Mouse (Mus musculus) myocyte (in vitro differentiated cells): ENCODE results near the gene Gm28168. TPM values are rescaled to one million over a fixed set of nuclear protein-coding genes. Genes with fewer than 3 reads are reported as not detected.
"Not testable (repeated sequence)": the region's sequence is repeated elsewhere in the genome, so short reads cannot be mapped to it uniquely, and the experiment has no call there.

ENCODE experiments used
- H3K27me3 ChIP-seq: one replicate; pipeline ENCODE4 v1.6.1; 2011; ENCODE audit not compliant: control insufficient read depth, insufficient read depth, insufficient read length
- H3K36me3 ChIP-seq: one replicate; pipeline ENCODE4 v1.6.1; 2011; ENCODE audit not compliant: control insufficient read depth, insufficient read depth
- H3K4me2 ChIP-seq: one replicate; pipeline ENCODE4 v1.6.1; 2011; ENCODE audit warnings: low read depth, control low read depth
- H3K4me3 ChIP-seq: one replicate; pipeline ENCODE4 v1.5.1; 2011; ENCODE audit warnings: mild to moderate bottlenecking, control low read depth, moderate library complexity
- H3K79me2 ChIP-seq: one replicate; pipeline ENCODE4 v1.6.1; 2011; ENCODE audit not compliant: control insufficient read depth, insufficient read depth
- H3ac ChIP-seq: one replicate; pipeline ENCODE4 v1.6.1; 2011; ENCODE audit not compliant: control insufficient read depth, insufficient read length
- CEBPB ChIP-seq: IDR thresholded peaks from 2 replicates; pipeline ENCODE4 v1.6.1; 2011; ENCODE audit warnings: mild to moderate bottlenecking, moderate library complexity; ENCODE audit not compliant: poor library complexity, insufficient read depth, severe bottlenecking
- E2F4 ChIP-seq: IDR thresholded peaks from one replicate; pipeline ENCODE4 v1.6.1; 2011; ENCODE audit warnings: mild to moderate bottlenecking, control low read depth, moderate library complexity; ENCODE audit not compliant: insufficient read depth
- MAX ChIP-seq: IDR thresholded peaks from one replicate; pipeline ENCODE4 v1.6.1; 2011; ENCODE audit warnings: low read depth, mild to moderate bottlenecking, control low read depth
- MYOD1 ChIP-seq, 3 experiments: IDR thresholded peaks; one replicate each; pipeline ENCODE4 v1.6.1; 2011; ENCODE audit warnings: control low read depth in 2 of 3, low read depth in 2 of 3, mild to moderate bottlenecking in 2 of 3, moderate library complexity in 1 of 3; ENCODE audit not compliant: insufficient read length in 2 of 3, control insufficient read depth in 1 of 3
- MYOG ChIP-seq, 3 experiments: IDR thresholded peaks; one replicate each; pipeline ENCODE4 v1.6.1; 2011; ENCODE audit warnings: control low read depth in 2 of 3, low read depth in 2 of 3, mild to moderate bottlenecking in 2 of 3; ENCODE audit not compliant: insufficient read length in 2 of 3, control insufficient read depth in 1 of 3, insufficient read depth in 1 of 3
- POLR2A ChIP-seq: IDR thresholded peaks from one replicate; pipeline ENCODE4 v1.6.1; 2011; ENCODE audit warnings: low read depth, mild to moderate bottlenecking, control low read depth, moderate library complexity; ENCODE audit not compliant: insufficient read length
- POLR2AphosphoS2 ChIP-seq: IDR thresholded peaks from one replicate; pipeline ENCODE4 v1.6.1; 2011; ENCODE audit warnings: low read depth, control low read depth; ENCODE audit not compliant: insufficient read length
- REST ChIP-seq: IDR thresholded peaks from one replicate; pipeline ENCODE4 v1.6.1; 2011; ENCODE audit warnings: mild to moderate bottlenecking, control low read depth, moderate library complexity; ENCODE audit not compliant: insufficient read depth, insufficient read length
- SRF ChIP-seq: IDR thresholded peaks from one replicate; pipeline ENCODE4 v1.6.1; 2011; ENCODE audit warnings: low read depth; ENCODE audit not compliant: control insufficient read depth, insufficient read length
- TCF12 ChIP-seq: IDR thresholded peaks from one replicate; pipeline ENCODE4 v1.6.1; 2011; ENCODE audit warnings: mild to moderate bottlenecking, control low read depth; ENCODE audit not compliant: poor library complexity, insufficient read depth, severe bottlenecking
- TCF3 ChIP-seq: IDR thresholded peaks from one replicate; pipeline ENCODE4 v1.6.1; 2011; ENCODE audit warnings: low read depth, control low read depth; ENCODE audit not compliant: insufficient read length
- USF1 ChIP-seq: IDR thresholded peaks from one replicate; pipeline ENCODE4 v1.6.1; 2011; ENCODE audit warnings: low read depth, mild to moderate bottlenecking, control low read depth, moderate library complexity
- polyA plus RNA-seq: library from polyadenylated mRNA; unstranded; fragments of >200 nt; fragmentation: generic; extraction: Trizol; gene quantifications from one replicate; pipeline ENCODE4 v1.2.1, GENCODE M21; 2012; ENCODE audit warnings: missing spikeins

Gm28168 gene
- not detected for polyA plus RNA-seq

GRCm38 (mm10) chr1:117927715-117928114 is at the start of gene Gm28168:
TSS of gene Gm28168 (plus strand) at chr1:117928015.
- not testable (repeated sequence) for H3K4me3 ChIP-seq, H3ac ChIP-seq, H3K4me2 ChIP-seq, H3K79me2 ChIP-seq, H3K36me3 ChIP-seq, H3K27me3 ChIP-seq

GRCm38 (mm10) chr1:117965639-117966038 is 37.8 kb downstream of the Gm28168 start, which contains the start of gene Gm7145:
TSS of gene Gm7145 (plus strand) at chr1:117965939.
- Histone ChIP-seq H3K4me3 (no peak within 1 kb of the TSS), H3K4me2 (no peak within 1 kb of the TSS), H3K27me3 (no peaks in the 10 kb centered on the region), H3K79me2 (no peaks in the 10 kb centered on the region), H3ac (no peak within 1 kb of the TSS), H3K36me3 (no peaks in the 10 kb centered on the region)
- TF ChIP-seq USF1: no peak
- TF ChIP-seq MAX: no peak
- no peak for TF ChIP-seq MYOD1 (IDR thresholded peaks at IDR 0.05; ENCODE audit: control insufficient read depth in 1 of 3, insufficient read length in 2 of 3, low read depth in 2 of 3)
- TF ChIP-seq MYOG (IDR thresholded peaks at IDR 0.05; ENCODE audit: control insufficient read depth in 1 of 3, insufficient read depth in 1 of 3, insufficient read length in 2 of 3, low read depth in 2 of 3): no peak
- no peak for TF ChIP-seq POLR2A
- no peak for TF ChIP-seq SRF
- no peak for TF ChIP-seq REST
- TF ChIP-seq TCF3: no peak
- no peak for TF ChIP-seq POLR2AphosphoS2
- no peak for TF ChIP-seq TCF12
- TF ChIP-seq E2F4: no peak
- no peak for TF ChIP-seq CEBPB

Other genes starting within 250 kb of the Gm28168 start
- gene Gm28363, start 230.9 kb upstream of the Gm28168 start, polyA plus RNA-seq: not detected
- not detected for gene B020011L13Rik, start 146.9 kb upstream of the Gm28168 start, polyA plus RNA-seq
- not detected for gene Gm28360, start 97.9 kb upstream of the Gm28168 start, polyA plus RNA-seq
- gene Gm7145, start 37.9 kb downstream of the Gm28168 start, polyA plus RNA-seq: not detected
- gene Gm29106, start 248.5 kb downstream of the Gm28168 start, polyA plus RNA-seq: not detected